Mouse (Mus musculus) liver, embryonic 16.5 days (tissue): ENCODE data around the gene Abcf3. TPM values are rescaled to one million over a fixed set of nuclear protein-coding genes. Genes with fewer than 3 reads are reported as not detected.

Experiments
- ATAC-seq: fragments of 200-750 bp; cut with Nextera tagmentation; 2 replicates; pipeline ENCODE4 v1.8.0; 2017; ENCODE audit warnings: low read depth, mild to moderate bottlenecking, moderate number of reproducible peaks, moderate library complexity
- H3K27ac ChIP-seq: fragments of 300-500 bp; sonication (generic); 2 replicates; pipeline ENCODE4 v1.5.1; 2014; ENCODE audit warnings: mild to moderate bottlenecking, low read length
- H3K27me3 ChIP-seq: fragments of 300-500 bp; sonication (generic); 2 replicates; pipeline ENCODE4 v1.6.1; 2014; ENCODE audit warnings: low read depth, low read length, mixed read lengths; ENCODE audit not compliant: control insufficient read depth, insufficient read depth
- H3K36me3 ChIP-seq: fragments of 300-500 bp; sonication (generic); 2 replicates; pipeline ENCODE4 v1.6.1; 2014; ENCODE audit warnings: mild to moderate bottlenecking; ENCODE audit not compliant: control insufficient read depth, insufficient read depth
- H3K4me1 ChIP-seq: fragments of 300-500 bp; sonication (generic); 2 replicates; pipeline ENCODE4 v1.6.1; 2014; ENCODE audit warnings: low read depth, low read length, mixed read lengths; ENCODE audit not compliant: control insufficient read depth
- H3K4me2 ChIP-seq: fragments of 300-500 bp; sonication (generic); 2 replicates; pipeline ENCODE4 v1.6.1; 2014; ENCODE audit warnings: low read depth, low read length, mixed read lengths
- H3K4me3 ChIP-seq: fragments of 300-500 bp; sonication (generic); 2 replicates; pipeline ENCODE4 v1.5.1; 2014; ENCODE audit warnings: low read depth, mild to moderate bottlenecking, low read length
- H3K9ac ChIP-seq: fragments of 300-500 bp; sonication (generic); 2 replicates; pipeline ENCODE4 v1.6.1; 2014; ENCODE audit warnings: low read depth, low read length
- H3K9me3 ChIP-seq: fragments of 300-500 bp; sonication (generic); replicated peaks from 2 replicates; pipeline ENCODE4 v1.6.1; 2016; ENCODE audit warnings: low read length; ENCODE audit not compliant: control insufficient read depth
- WGBS: fragments of 180-500 bp; shearing (Covaris S2); extraction: QIAGEN DNeasy Blood & Tissue Kit; methylation state at CpG from one replicate; pipeline ENCODE4 v1.1.7; 2014; ENCODE audit not compliant: insufficient replicate concordance; 5-methylcytosine and 5-hydroxymethylcytosine counted together
- polyA plus RNA-seq: library from polyadenylated mRNA; unstranded; fragments of >200 nt; fragmentation: Nextera tagmentation; extraction: Ambion mirVana; gene quantifications from 2 replicates; pipeline ENCODE4 v1.2.1, GENCODE M21; 2015

The Abcf3 gene
- polyA plus RNA-seq, 1 experiment from 2014 or later: 24.6 TPM

DNA sequence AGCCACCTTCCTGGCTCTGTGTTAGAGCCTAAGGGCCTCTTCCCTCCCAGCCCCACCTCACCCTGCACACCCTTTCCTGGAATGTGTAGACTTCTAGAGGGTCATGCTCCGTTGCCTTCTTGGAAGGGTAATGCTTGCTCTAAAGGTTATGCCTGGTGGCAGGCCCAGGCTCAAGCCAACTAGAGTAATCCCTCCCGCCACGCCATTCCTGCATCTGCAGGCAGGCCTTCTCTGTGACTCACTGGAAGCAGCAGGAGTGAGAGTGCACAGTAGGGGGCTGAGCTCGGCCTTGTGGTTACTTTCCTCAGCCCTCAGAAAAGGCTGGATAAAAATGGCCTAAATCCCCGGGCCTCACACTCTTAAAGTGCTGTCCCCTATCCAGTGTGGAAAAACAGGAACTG is 11.3 kb upstream of the Abcf3 start:
- no peak for ATAC-seq
- Histone ChIP-seq H3K4me1 (peaks cover 26% of the 10 kb centered on the region), H3K27me3 (no peaks in the 10 kb centered on the region), H3K9me3 (no peaks in the 10 kb centered on the region), H3K27ac (peak overlapping the region; percentile 95), H3K4me3 (peak overlapping the region; percentile 68), H3K4me2 (peak overlapping the region; percentile 79), H3K9ac (peak overlapping the region; percentile 72), H3K36me3 (peaks cover 41% of the 10 kb centered on the region)
- WGBS: 32% methylated on average over 5 of the region's 5 CpGs

DNA sequence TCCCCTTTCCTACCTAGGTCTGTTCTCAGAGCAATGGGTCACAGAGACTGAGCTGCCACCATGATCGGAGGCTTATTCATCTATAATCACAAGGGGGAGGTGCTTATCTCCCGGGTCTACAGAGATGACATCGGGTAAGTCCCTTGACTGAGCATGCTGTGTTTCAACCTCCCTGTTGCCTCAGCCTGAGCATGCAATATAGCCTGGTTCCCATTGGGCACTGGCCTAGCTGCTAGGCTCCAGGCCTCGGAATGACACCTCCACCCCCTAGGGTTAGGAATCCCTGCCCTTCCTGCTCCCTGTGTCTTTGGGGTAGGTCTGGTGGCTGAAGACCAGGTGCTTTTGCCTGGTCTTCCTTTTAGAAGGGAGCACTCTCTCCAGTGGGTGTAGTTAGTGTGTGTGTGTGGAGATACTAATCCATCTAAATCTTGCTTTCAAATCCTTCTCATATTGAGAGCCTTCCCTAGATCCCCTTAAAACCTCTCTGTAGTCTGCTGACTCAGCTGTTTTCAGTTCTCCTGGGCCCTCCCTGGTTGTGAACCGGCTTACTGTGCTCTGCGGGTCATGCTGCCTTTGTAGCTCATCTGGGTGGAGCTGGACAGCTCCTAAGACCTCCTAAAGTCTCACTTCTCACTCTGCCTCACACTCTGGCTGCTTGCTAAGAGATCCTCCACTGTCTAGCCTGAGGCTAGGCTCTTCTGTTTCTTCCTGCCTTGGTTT is 10.6 kb upstream of the Abcf3 start:
- ATAC-seq: no peak
- 28% methylated on average over 6 of the region's 6 CpGs for WGBS
- Histone ChIP-seq H3K4me1 (peaks cover 26% of the 10 kb centered on the region), H3K9me3 (no peaks in the 10 kb centered on the region), H3K9ac (peak overlapping the region; percentile 72), H3K27ac (peak overlapping the region; percentile 95), H3K4me2 (peak overlapping the region; percentile 79), H3K4me3 (peak overlapping the region; percentile 68), H3K27me3 (no peaks in the 10 kb centered on the region), H3K36me3 (peaks cover 48% of the 10 kb centered on the region)

DNA sequence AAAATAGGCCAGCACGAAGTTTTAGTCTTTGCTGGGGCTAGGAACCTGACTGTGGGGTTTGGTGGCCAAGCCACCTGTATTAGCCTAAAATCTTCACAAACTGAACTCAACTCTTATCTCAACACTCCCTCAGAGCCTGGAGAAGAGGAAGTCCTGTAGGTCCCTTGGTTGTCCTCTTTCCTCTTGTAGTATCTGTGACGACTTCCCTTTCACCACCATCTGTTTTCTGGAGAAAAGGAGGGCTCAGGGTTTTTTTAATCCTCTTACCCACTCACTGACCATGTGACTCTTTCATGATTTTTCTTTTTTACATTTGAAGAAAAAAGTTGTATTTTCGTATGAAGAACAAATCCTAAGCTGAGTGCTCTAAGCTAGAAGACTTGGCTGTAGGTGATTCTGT is 8.7 kb upstream of the Abcf3 start:
- H3K9me3 ChIP-seq: no peaks in the 10 kb centered on the region
- H3K4me3 ChIP-seq: no peak overlapping the region
- H3K27ac ChIP-seq: no peak overlapping the region
- H3K36me3 ChIP-seq: peaks cover 62% of the 10 kb centered on the region
- H3K27me3 ChIP-seq: no peaks in the 10 kb centered on the region
- ATAC-seq: no peak
- peaks cover 26% of the 10 kb centered on the region for H3K4me1 ChIP-seq
- no peak overlapping the region for H3K4me2 ChIP-seq
- 42% methylated on average over 3 of the region's 3 CpGs for WGBS
- no peak overlapping the region for H3K9ac ChIP-seq

DNA sequence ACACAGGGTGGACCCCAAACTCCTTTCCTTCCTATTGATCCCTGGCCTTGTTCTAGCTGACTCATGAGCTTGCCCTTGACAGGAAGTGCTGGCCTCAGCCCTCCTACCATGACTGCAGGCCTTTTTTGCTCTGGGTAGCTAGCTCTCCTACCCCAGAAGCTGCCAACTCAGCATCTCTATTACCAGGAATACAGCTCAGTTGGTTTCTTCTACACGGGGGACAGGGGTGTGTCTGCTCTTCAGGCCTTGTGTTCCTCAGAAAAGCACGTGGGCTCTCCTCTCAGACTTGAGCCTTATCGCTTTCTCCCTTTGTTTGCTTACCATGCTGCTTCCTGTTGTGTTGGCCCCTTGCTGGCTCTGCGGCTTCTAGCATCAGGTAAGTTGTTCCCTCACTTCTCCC is 7.9 kb upstream of the Abcf3 start:
- Histone ChIP-seq H3K27me3 (no peaks in the 10 kb centered on the region), H3K9ac (no peak overlapping the region), H3K4me1 (peaks cover 26% of the 10 kb centered on the region), H3K4me3 (no peak overlapping the region), H3K36me3 (peaks cover 68% of the 10 kb centered on the region), H3K27ac (no peak overlapping the region), H3K9me3 (no peaks in the 10 kb centered on the region), H3K4me2 (no peak overlapping the region)
- no peak for ATAC-seq
- 39% methylated on average over 4 of the region's 4 CpGs for WGBS

DNA sequence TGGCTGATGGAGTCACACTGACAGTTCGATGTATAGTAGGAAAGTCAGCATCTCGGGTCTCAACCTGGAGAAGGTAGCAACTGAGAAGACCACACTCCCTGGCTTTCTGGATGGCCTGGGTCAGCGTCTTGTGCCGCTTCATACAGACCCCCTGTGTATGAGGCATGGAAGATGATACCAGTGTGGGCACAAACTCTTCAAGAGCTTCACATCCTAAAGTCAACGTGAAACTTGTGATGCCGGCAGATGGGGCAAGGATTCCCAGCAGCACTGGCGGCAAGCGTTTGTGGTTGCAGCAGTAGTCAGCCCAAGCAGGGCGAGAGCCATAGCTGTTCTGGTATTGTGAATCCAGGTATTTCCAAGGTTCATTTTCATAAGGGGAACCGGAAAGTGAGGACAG is 2.7 kb upstream of the Abcf3 start:
- H3K4me1 ChIP-seq: peaks cover 21% of the 10 kb centered on the region
- no peak overlapping the region for H3K27ac ChIP-seq
- WGBS: 88% methylated on average over 10 of the region's 10 CpGs
- no peaks in the 10 kb centered on the region for H3K9me3 ChIP-seq
- H3K27me3 ChIP-seq: no peaks in the 10 kb centered on the region
- no peak overlapping the region for H3K9ac ChIP-seq
- no peak for ATAC-seq
- peaks cover 42% of the 10 kb centered on the region for H3K36me3 ChIP-seq
- no peak overlapping the region for H3K4me2 ChIP-seq
- H3K4me3 ChIP-seq: no peak overlapping the region

DNA sequence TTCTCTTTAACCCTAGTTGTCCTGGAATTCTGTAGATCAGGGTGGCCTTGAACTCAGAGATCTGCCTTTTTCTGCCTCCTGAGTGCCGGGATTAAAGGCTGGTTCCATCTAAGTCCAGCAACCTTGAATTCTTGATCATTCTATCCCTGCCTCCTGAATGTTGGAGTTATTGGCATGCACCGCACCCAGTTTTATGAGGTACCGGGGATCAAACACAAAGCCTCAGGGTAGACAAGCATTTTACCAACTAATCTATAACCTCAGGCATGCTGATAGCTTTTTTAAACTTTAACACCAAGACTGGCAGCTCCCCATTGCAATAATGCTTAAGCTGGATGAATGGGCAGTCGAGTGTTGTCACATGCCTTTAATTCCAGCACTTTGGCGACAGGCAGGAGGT is 954 bp upstream of the Abcf3 start:
- Histone ChIP-seq H3K27me3 (no peaks in the 10 kb centered on the region), H3K4me3 (peak overlapping the region; percentile 87), H3K4me2 (peak overlapping the region; percentile 90), H3K9me3 (no peaks in the 10 kb centered on the region), H3K36me3 (peaks cover 41% of the 10 kb centered on the region), H3K9ac (peak overlapping the region; percentile 81), H3K27ac (peak overlapping the region; percentile 87), H3K4me1 (peaks cover 21% of the 10 kb centered on the region)
- 58% methylated on average over 5 of the region's 5 CpGs for WGBS
- ATAC-seq: no peak

DNA sequence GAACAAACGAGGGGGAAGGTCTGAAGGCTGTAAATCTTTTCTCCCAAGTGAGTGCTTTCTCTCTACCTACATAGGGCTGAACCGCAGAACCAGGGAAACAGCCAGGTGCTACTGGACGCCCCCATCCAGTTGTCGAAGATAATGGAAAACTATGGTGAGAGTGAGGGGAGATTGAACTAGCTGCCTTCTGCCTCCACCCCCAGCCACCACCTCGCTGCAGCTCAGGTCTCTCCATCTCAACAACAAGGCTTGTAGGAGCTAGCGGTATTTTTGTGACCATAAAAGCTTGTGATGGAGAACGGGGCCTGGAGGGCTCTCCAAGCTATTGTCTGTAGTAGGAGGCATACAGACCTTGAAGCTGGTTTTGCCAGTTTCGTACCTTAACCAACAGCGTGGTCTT is 784 bp downstream of the Abcf3 start:
- H3K27me3 ChIP-seq: no peaks in the 10 kb centered on the region
- no peaks in the 10 kb centered on the region for H3K9me3 ChIP-seq
- peaks cover 31% of the 10 kb centered on the region for H3K36me3 ChIP-seq
- H3K4me2 ChIP-seq: peak overlapping the region; percentile 86
- peak overlapping the region; percentile 72 for H3K27ac ChIP-seq
- peak overlapping the region; percentile 79 for H3K9ac ChIP-seq
- ATAC-seq: no peak
- peaks cover 21% of the 10 kb centered on the region for H3K4me1 ChIP-seq
- WGBS: 46% methylated on average over 9 of the region's 9 CpGs
- peak overlapping the region; percentile 87 for H3K4me3 ChIP-seq

DNA sequence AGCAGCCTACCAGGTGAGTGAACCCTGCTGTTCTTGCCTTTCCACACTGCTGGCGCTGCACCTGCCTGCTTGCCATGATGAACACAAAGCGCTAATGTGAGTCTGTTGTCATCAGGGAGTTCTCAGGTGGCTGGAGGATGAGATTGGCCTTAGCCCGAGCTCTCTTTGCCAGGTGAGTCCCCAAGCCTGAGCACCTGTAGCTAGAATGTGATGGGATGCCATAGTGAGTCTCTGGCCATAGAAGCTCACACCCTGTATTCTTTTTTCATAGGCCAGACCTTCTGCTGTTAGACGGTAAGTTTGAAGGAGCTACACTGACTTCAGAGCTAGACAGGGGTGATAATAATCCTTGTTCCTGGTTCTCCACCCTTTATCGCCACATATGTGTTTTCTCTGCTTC is 3.3 kb downstream of the Abcf3 start:
- no peak overlapping the region for H3K4me2 ChIP-seq
- WGBS: 81% methylated on average over 5 of the region's 5 CpGs
- peaks cover 32% of the 10 kb centered on the region for H3K36me3 ChIP-seq
- no peaks in the 10 kb centered on the region for H3K27me3 ChIP-seq
- H3K9ac ChIP-seq: no peak overlapping the region
- ATAC-seq: no peak
- H3K4me1 ChIP-seq: peaks cover 21% of the 10 kb centered on the region
- no peaks in the 10 kb centered on the region for H3K9me3 ChIP-seq
- no peak overlapping the region for H3K27ac ChIP-seq
- no peak overlapping the region for H3K4me3 ChIP-seq

DNA sequence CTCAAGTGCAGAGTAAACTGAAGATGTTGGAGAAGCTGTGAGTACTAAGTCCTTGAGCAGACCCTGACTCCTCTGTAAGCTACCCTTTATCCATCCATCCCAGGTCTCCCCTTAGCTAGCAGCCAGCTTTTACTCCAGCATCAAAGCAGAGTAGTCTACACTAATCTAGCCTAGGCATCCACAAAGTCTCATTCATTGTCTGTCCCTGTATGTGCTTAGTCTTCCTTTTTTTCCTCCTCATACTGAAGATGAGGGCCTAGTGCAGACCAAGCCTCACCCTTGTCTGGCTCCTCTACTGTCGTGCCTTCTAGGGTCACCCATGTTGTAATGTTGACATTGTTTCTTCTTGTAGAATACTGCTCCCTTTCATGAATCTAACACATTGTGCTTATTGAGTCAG is 4.2 kb downstream of the Abcf3 start:
- H3K9me3 ChIP-seq: no peaks in the 10 kb centered on the region
- H3K4me1 ChIP-seq: peaks cover 15% of the 10 kb centered on the region
- peaks cover 32% of the 10 kb centered on the region for H3K36me3 ChIP-seq
- no peak overlapping the region for H3K4me3 ChIP-seq
- no peaks in the 10 kb centered on the region for H3K27me3 ChIP-seq
- H3K9ac ChIP-seq: no peak overlapping the region
- H3K4me2 ChIP-seq: no peak overlapping the region
- WGBS: 76% methylated on average over 1 of the region's 1 CpGs
- H3K27ac ChIP-seq: no peak overlapping the region
- ATAC-seq: no peak
